Mouse (Mus musculus) ES-E14 (cell line): ENCODE measurements around the gene Junb.

Source experiments
- HCFC1 ChIP-seq: IDR thresholded peaks from 2 replicates; pipeline ENCODE4 v1.6.1; 2012; ENCODE audit warnings: low read length, inconsistent platforms, borderline replicate concordance; ENCODE audit not compliant: insufficient read depth
- MAFK ChIP-seq: IDR thresholded peaks from 2 replicates; pipeline ENCODE4 v1.6.1; 2014; ENCODE audit warnings: mild to moderate bottlenecking, low read depth, low read length, inconsistent platforms; ENCODE audit not compliant: insufficient read depth
- ZC3H11A ChIP-seq: IDR thresholded peaks from 2 replicates; pipeline ENCODE4 v1.6.1; 2012; ENCODE audit warnings: low read depth, mild to moderate bottlenecking, inconsistent platforms, low read length, borderline replicate concordance

DNA sequence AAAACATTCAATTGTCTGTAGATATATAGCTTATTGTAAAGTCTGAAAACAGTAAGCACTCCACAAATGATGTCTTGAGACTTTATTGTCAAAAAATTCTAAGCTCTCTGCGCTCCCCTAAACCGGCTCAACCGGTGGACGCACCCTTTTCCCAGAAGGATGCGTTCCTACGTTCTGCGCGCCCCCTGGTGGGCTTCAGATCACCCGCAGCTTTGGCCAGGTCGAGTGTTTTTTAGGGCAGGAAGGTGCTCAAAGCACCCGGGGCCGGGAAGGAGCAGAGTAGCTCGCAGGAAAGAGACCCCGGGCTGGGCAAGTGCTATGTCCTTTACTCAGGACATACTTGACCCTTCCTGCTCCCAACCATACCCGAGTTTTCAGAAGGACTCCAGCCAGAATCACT lies 11.3 kb upstream of the Junb start:
- TF ChIP-seq ZC3H11A (0 out of 2 replicates have a peak, but pooled peaks have one; percentile 27), MAFK (no peak), HCFC1 (no peak)
